Mouse (Mus musculus) kidney, postnatal 14 days (tissue): ENCODE measurements around the gene Fbxl19.
"Not testable (repeated sequence)": the region's sequence is repeated elsewhere in the genome, so short reads cannot be mapped to it uniquely, and the experiment has no call there.

Experiments
- DNase-seq: peaks from one replicate; pipeline ENCODE4 v3.0.0; 2022; ENCODE audit warnings: mixed read lengths

Gene Fbxl19

GRCm38 (mm10) chr7:127768997-127769593 lies 24.8 kb downstream of the Fbxl19 start:
- peak; percentile 97 for DNase-seq

DNA sequence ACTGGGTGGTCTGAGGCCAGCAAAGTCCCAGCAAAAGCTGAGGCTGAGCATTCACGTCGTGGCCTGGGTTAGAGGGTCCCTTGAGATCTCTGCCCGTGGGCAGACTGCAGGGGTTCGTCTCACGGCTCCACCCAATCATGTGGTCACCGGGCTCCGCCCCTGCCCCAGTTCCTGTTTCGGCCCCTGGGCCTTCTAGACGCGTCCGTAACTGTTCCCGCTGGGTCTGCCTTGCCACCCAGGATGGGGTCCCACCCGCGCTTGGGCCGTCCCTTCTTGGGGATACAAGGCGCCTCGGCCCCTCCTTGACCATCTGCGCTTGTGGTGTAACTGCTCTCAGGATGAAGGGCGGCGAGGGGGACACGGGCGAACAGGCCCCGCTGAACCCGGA lies 25.3 kb downstream of the Fbxl19 start, which contains the start of gene Orai3:
Orai3 (plus strand) TSS at position 165 of the 388 bp plus-strand sequence.
- DNase-seq, result peak; percentile 94

GRCm38 (mm10) chr7:127770039-127770905 lies 25.9 kb downstream of the Fbxl19 start:
- DNase-seq, result no peak

DNA sequence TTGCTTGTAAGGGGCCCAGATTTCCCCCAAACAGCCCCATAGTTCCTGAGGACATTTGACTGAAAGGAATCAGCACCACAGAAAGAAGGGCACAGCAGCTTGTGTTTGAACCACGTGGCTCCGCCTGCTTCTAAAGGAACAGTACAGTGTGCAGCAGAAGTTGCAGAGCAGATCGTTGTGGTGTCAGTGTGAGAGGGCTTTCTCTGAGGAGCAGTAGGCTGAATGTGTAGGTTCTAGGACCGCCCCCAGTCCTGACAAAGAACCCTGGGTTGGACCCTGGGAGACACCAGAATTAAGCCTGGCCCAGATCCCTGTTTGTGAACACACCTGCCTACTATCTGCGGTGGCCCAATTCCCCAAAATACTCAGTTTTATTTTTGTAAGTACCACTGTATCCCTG lies 26.9 kb downstream of the Fbxl19 start:
- DNase-seq, result no peak

GRCm38 (mm10) chr7:127772080-127772479 lies 27.7 kb downstream of the Fbxl19 start:
- no peak for DNase-seq

GRCm38 (mm10) chr7:127772557-127772956 lies 28.2 kb downstream of the Fbxl19 start:
- no peak for DNase-seq

DNA sequence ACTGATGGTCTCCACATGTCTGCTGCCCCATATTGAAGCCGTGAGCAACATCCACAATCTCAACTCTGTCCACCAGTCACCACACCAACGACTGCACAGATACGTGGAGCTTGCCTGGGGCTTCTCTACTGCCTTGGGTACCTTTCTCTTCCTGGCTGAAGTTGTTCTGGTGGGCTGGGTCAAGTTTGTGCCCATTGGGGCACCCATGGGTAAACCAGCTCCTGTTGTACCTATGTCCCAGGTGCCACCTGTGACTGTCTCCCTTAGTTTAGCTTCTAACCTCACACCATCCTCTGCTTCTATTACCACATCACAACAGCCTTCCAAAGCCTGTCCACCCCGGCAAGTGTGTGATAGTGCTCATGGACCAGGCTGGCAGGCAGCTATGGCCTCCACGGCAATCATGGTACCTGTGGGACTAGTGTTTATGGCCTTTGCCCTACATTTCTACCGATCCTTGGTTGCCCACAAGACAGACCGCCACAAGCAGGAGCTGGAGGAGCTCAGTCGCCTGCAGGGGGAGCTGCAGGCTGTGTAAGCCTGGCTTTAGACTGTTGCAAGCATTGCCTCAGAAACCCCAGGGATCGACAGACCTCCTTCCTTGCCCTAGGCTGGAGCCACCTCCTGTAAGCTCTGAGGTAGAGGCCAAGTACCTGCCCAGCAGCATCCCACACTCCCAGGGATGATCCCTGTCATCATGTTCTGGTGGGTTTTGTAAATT lies 29.5 kb downstream of the Fbxl19 start:
- peak; percentile 79 for DNase-seq

GRCm38 (mm10) chr7:127775837-127776236 lies 31.5 kb downstream of the Fbxl19 start:
- DNase-seq, result not testable (repeated sequence)

GRCm38 (mm10) chr7:127776426-127776825 lies 32.1 kb downstream of the Fbxl19 start, which contains the start of gene Setd1a:
TSS of gene Setd1a (plus strand) at chr7:127776670.
- DNase-seq, result peak; percentile 92

GRCm38 (mm10) chr7:127776878-127777473 lies 32.6 kb downstream of the Fbxl19 start:
- DNase-seq, result peak; percentile 98

GRCm38 (mm10) chr7:127777474-127778266 lies 33.3 kb downstream of the Fbxl19 start:
- peak; percentile 76 for DNase-seq

DNA sequence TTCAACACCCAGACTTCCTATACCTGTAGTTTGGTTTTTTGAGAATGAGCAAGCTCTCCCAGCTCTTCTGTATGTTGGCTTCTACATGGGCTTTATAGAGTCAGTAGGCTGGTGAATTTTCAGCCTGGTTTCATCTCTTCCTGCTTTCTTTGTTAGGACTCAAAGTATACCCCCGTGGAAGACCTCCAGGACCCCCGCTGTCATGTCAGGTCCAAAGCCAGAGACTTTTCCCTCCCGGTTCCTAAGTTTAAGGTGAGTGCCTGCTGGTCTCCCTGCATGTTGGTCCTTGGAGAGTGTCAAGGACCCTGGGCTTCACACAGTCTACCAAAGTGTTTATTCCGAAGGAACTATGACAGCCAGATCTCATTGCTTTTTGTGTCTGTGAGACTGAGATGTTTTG lies 34.0 kb downstream of the Fbxl19 start:
- no peak for DNase-seq

GRCm38 (mm10) chr7:127785308-127785707 lies 41.0 kb downstream of the Fbxl19 start, which contains the start of gene Gm49388:
TSS of gene Gm49388 (plus strand) at chr7:127785608.
- no peak for DNase-seq

DNA sequence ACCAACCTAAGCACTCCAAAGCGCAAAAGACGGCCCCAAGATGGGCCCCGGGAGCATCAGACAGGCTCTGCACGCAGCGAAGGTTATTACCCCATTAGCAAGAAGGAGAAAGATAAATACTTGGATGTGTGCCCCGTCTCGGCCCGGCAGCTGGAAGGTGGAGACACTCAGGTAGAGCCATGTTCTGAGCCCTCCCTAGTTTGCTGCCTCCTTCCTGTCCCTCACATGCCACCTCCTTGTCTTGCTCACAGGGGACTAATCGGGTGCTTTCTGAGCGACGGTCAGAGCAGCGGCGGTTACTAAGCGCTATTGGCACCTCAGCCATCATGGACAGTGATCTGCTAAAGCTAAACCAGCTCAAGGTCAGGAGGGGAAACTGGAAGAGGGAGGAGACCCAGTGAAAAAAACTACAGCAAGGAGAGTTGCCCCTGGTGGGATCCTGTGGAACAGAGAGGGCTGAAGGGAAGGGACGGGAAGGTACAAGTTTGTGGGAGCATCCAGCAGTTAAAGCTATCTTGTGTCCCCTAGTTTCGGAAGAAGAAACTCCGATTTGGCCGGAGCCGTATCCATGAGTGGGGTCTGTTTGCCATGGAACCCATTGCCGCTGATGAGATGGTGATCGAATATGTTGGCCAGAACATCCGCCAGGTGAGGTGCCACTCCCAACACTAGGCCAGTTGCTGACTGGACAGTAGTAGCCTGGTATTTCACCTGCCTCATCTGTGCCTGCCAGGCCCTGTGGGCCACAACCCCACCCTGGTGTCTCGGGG lies 52.9 kb downstream of the Fbxl19 start:
- DNase-seq, result no peak

- DNase-seq, result no peak
These were observed 54.2 kb downstream of the Fbxl19 start for GRCm38 (mm10) chr7:127798591-127798990.

- DNase-seq, result no peak
These were observed 54.9 kb downstream of the Fbxl19 start for GRCm38 (mm10) chr7:127799211-127799610.

- no peak for DNase-seq
These were observed 55.4 kb downstream of the Fbxl19 start for GRCm38 (mm10) chr7:127799738-127800137.

GRCm38 (mm10) chr7:127800435-127801009 lies 56.2 kb downstream of the Fbxl19 start, which contains the start of gene Hsd3b7:
TSS of gene Hsd3b7 (plus strand) at chr7:127800604.
- DNase-seq, result peak; percentile 94

DNA sequence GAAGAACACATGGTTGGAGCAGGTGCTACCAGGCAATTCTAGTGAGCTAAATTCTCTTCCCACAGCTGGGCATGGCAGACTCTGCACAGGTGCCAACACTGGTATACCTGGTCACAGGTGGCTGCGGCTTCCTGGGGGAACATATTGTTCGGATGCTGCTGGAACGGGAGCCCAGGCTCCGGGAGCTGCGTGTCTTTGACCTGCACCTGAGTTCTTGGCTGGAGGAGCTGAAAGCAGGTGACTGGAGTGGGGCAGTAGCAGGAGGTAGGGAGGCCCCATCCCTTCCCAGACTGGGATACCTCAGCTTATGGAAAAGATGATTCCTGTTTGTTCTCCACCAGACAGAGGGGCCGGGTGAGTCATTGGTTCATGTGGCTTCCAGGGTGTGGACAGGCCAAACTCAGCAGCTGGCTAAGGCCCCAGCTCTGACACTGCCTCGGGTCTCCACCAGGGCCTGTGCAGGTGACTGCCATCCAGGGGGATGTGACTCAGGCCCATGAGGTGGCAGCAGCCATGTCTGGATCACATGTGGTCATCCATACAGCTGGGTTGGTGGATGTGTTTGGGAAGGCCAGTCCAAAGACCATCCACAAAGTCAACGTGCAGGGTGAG lies 56.8 kb downstream of the Fbxl19 start:
- DNase-seq, result peak; percentile 21

DNA sequence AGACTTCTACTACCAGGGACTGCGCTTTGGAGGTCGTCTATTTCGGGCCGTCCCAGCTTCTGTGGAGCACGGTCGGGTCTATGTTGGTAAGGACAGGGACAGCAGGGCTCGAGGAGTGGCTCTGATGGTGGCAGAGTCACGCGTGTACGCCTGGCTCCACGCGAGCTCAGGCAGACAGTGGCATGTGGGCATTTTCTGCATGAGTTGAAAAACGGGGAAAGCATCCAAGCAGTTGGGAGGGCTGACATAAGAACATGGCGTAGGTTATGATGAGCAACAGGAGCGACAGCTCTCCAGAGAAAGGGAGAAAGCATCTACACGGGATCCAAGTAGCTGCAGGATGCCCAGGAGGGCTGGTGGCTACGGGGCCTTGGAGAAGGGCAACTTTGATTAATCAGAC lies 58.0 kb downstream of the Fbxl19 start:
- no peak for DNase-seq
